Mouse (Mus musculus): ENCODE data around the gene Ccdc188. TPM values are rescaled to one million over a fixed set of nuclear protein-coding genes. Genes with fewer than 3 reads are reported as not detected.

The Ccdc188 gene
- polyA plus RNA-seq, 1 experiment from 2014 or later, result not detected

- 45% methylated on average over 6 of the region's 6 CpGs for WGBS (ENCODE audit: insufficient replicate concordance)
- no peak for ATAC-seq (ENCODE audit: low read depth)
- H3K9me3 ChIP-seq (replicated peaks; ENCODE audit: control insufficient read depth, low read length), result no peaks in the 10 kb centered on the region
Observed at GRCm38 (mm10) chr16:18213689-18214088, 4.0 kb upstream of the Ccdc188 start.

GRCm38 (mm10) chr16:18214858-18215257 lies 2.8 kb upstream of the Ccdc188 start:
- Histone ChIP-seq H3K27me3 (ENCODE audit: control insufficient read depth, insufficient read depth, low read depth, low read length) (no peaks in the 10 kb centered on the region), H3K9me3 (replicated peaks; ENCODE audit: control insufficient read depth, low read length) (no peaks in the 10 kb centered on the region), H3K36me3 (ENCODE audit: control insufficient read depth, insufficient read depth) (no peaks in the 10 kb centered on the region), H3K4me3 (ENCODE audit: low read depth, low read length) (no peak overlapping the region), H3K4me1 (ENCODE audit: control insufficient read depth, low read depth, low read length) (peaks cover 2% of the 10 kb centered on the region; the same call in 1 of the 2 replicates), H3K9ac (ENCODE audit: low read depth, low read length) (no peak overlapping the region), H3K27ac (ENCODE audit: low read length) (no peak overlapping the region), H3K4me2 (ENCODE audit: low read depth, low read length) (no peak overlapping the region)
- WGBS (ENCODE audit: insufficient replicate concordance), result 78% methylated on average over 7 of the region's 7 CpGs
- no peak for ATAC-seq (ENCODE audit: low read depth)

More at GRCm38 (mm10) chr16:18213689-18214088, 4.0 kb upstream of the Ccdc188 start:
- H3K4me2 ChIP-seq (ENCODE audit: low read depth, low read length), result no peak overlapping the region
- no peaks in the 10 kb centered on the region; the same call in 1 of the 2 replicates for H3K4me1 ChIP-seq (ENCODE audit: control insufficient read depth, low read depth, low read length)
- H3K36me3 ChIP-seq (ENCODE audit: control insufficient read depth, insufficient read depth), result no peaks in the 10 kb centered on the region
- no peak overlapping the region for H3K9ac ChIP-seq (ENCODE audit: low read depth, low read length)
- H3K4me3 ChIP-seq (ENCODE audit: low read depth, low read length), result no peak overlapping the region
- H3K27ac ChIP-seq (ENCODE audit: low read length), result no peak overlapping the region
- no peaks in the 10 kb centered on the region for H3K27me3 ChIP-seq (ENCODE audit: control insufficient read depth, insufficient read depth, low read depth, low read length)

- Histone ChIP-seq H3K4me3 (ENCODE audit: low read depth, low read length) (no peak overlapping the region), H3K4me1 (ENCODE audit: control insufficient read depth, low read depth, low read length) (peaks cover 7% of the 10 kb centered on the region; the same call in 1 of the 2 replicates), H3K36me3 (ENCODE audit: control insufficient read depth, insufficient read depth) (no peaks in the 10 kb centered on the region), H3K4me2 (ENCODE audit: low read depth, low read length) (no peak overlapping the region), H3K9ac (ENCODE audit: low read depth, low read length) (no peak overlapping the region), H3K9me3 (replicated peaks; ENCODE audit: control insufficient read depth, low read length) (no peaks in the 10 kb centered on the region), H3K27ac (ENCODE audit: low read length) (no peak overlapping the region), H3K27me3 (ENCODE audit: control insufficient read depth, insufficient read depth, low read depth, low read length) (no peaks in the 10 kb centered on the region)
- 70% methylated on average over 9 of the region's 9 CpGs for WGBS (ENCODE audit: insufficient replicate concordance)
- no peak for ATAC-seq (ENCODE audit: low read depth)
Observed at GRCm38 (mm10) chr16:18218580-18218996, 909 bp downstream of the Ccdc188 start.

GRCm38 (mm10) chr16:18220001-18220400 lies 2.3 kb downstream of the Ccdc188 start:
- peak; percentile 31; the same call in 1 of the 2 replicates for ATAC-seq (ENCODE audit: low read depth)
- Histone ChIP-seq H3K4me2 (ENCODE audit: low read depth, low read length) (no peak overlapping the region), H3K9me3 (replicated peaks; ENCODE audit: control insufficient read depth, low read length) (no peaks in the 10 kb centered on the region), H3K27ac (ENCODE audit: low read length) (no peak overlapping the region), H3K27me3 (ENCODE audit: control insufficient read depth, insufficient read depth, low read depth, low read length) (no peaks in the 10 kb centered on the region), H3K9ac (ENCODE audit: low read depth, low read length) (no peak overlapping the region), H3K36me3 (ENCODE audit: control insufficient read depth, insufficient read depth) (no peaks in the 10 kb centered on the region), H3K4me3 (ENCODE audit: low read depth, low read length) (no peak overlapping the region), H3K4me1 (ENCODE audit: control insufficient read depth, low read depth, low read length) (peaks cover 7% of the 10 kb centered on the region; the same call in 1 of the 2 replicates)
- 22% methylated on average over 8 of the region's 8 CpGs for WGBS (ENCODE audit: insufficient replicate concordance)

- no peak overlapping the region for H3K9ac ChIP-seq (ENCODE audit: low read depth, low read length)
- H3K27me3 ChIP-seq (ENCODE audit: control insufficient read depth, insufficient read depth, low read depth, low read length), result no peaks in the 10 kb centered on the region
- H3K4me2 ChIP-seq (ENCODE audit: low read depth, low read length), result no peak overlapping the region
- WGBS (ENCODE audit: insufficient replicate concordance), result 66% methylated on average over 6 of the region's 6 CpGs
- H3K27ac ChIP-seq (ENCODE audit: low read length), result no peak overlapping the region
- peaks cover 7% of the 10 kb centered on the region; the same call in 1 of the 2 replicates for H3K4me1 ChIP-seq (ENCODE audit: control insufficient read depth, low read depth, low read length)
- no peaks in the 10 kb centered on the region for H3K36me3 ChIP-seq (ENCODE audit: control insufficient read depth, insufficient read depth)
- no peaks in the 10 kb centered on the region for H3K9me3 ChIP-seq (replicated peaks; ENCODE audit: control insufficient read depth, low read length)
- ATAC-seq (ENCODE audit: low read depth), result no peak
- no peak overlapping the region for H3K4me3 ChIP-seq (ENCODE audit: low read depth, low read length)
Observed at GRCm38 (mm10) chr16:18220856-18221542, 3.3 kb downstream of the Ccdc188 start.

GRCm38 (mm10) chr16:18221543-18221898 lies 3.8 kb downstream of the Ccdc188 start:
- Histone ChIP-seq H3K27me3 (ENCODE audit: control insufficient read depth, insufficient read depth, low read depth, low read length) (no peaks in the 10 kb centered on the region), H3K9me3 (replicated peaks; ENCODE audit: control insufficient read depth, low read length) (no peaks in the 10 kb centered on the region), H3K4me3 (ENCODE audit: low read depth, low read length) (no peak overlapping the region), H3K4me1 (ENCODE audit: control insufficient read depth, low read depth, low read length) (peaks cover 7% of the 10 kb centered on the region; the same call in 1 of the 2 replicates), H3K36me3 (ENCODE audit: control insufficient read depth, insufficient read depth) (no peaks in the 10 kb centered on the region), H3K4me2 (ENCODE audit: low read depth, low read length) (no peak overlapping the region), H3K9ac (ENCODE audit: low read depth, low read length) (no peak overlapping the region), H3K27ac (ENCODE audit: low read length) (no peak overlapping the region)
- no peak for ATAC-seq (ENCODE audit: low read depth)
- 51% methylated on average over 11 of the region's 11 CpGs for WGBS (ENCODE audit: insufficient replicate concordance)

GRCm38 (mm10) chr16:18222188-18222587 lies 4.5 kb downstream of the Ccdc188 start:
- no peaks in the 10 kb centered on the region for H3K27me3 ChIP-seq (ENCODE audit: control insufficient read depth, insufficient read depth, low read depth, low read length)
- no peaks in the 10 kb centered on the region for H3K36me3 ChIP-seq (ENCODE audit: control insufficient read depth, insufficient read depth)
- H3K27ac ChIP-seq (ENCODE audit: low read length), result no peak overlapping the region
- no peak overlapping the region for H3K4me2 ChIP-seq (ENCODE audit: low read depth, low read length)
- WGBS (ENCODE audit: insufficient replicate concordance), result 69% methylated on average over 11 of the region's 11 CpGs
- H3K9me3 ChIP-seq (replicated peaks; ENCODE audit: control insufficient read depth, low read length), result no peaks in the 10 kb centered on the region
- no peak overlapping the region for H3K4me3 ChIP-seq (ENCODE audit: low read depth, low read length)
- ATAC-seq (ENCODE audit: low read depth), result no peak
- no peak overlapping the region for H3K9ac ChIP-seq (ENCODE audit: low read depth, low read length)
- peaks cover 7% of the 10 kb centered on the region; the same call in 1 of the 2 replicates for H3K4me1 ChIP-seq (ENCODE audit: control insufficient read depth, low read depth, low read length)

GRCm38 (mm10) chr16:18227187-18227586 lies 9.5 kb downstream of the Ccdc188 start:
- ATAC-seq (ENCODE audit: low read depth), result no peak
- peaks cover 6% of the 10 kb centered on the region for H3K4me1 ChIP-seq (ENCODE audit: control insufficient read depth, low read depth, low read length)
- 77% methylated on average over 13 of the region's 13 CpGs for WGBS (ENCODE audit: insufficient replicate concordance)
- H3K36me3 ChIP-seq (ENCODE audit: control insufficient read depth, insufficient read depth), result no peaks in the 10 kb centered on the region
- no peak overlapping the region for H3K4me3 ChIP-seq (ENCODE audit: low read depth, low read length)
- H3K9ac ChIP-seq (ENCODE audit: low read depth, low read length), result no peak overlapping the region
- no peak overlapping the region for H3K27ac ChIP-seq (ENCODE audit: low read length)
- no peaks in the 10 kb centered on the region for H3K9me3 ChIP-seq (replicated peaks; ENCODE audit: control insufficient read depth, low read length)
- no peaks in the 10 kb centered on the region for H3K27me3 ChIP-seq (ENCODE audit: control insufficient read depth, insufficient read depth, low read depth, low read length)
- no peak overlapping the region for H3K4me2 ChIP-seq (ENCODE audit: low read depth, low read length)

- Histone ChIP-seq H3K9ac (ENCODE audit: low read depth, low read length) (no peak overlapping the region), H3K27ac (ENCODE audit: low read length) (no peak overlapping the region), H3K36me3 (ENCODE audit: control insufficient read depth, insufficient read depth) (no peaks in the 10 kb centered on the region), H3K4me1 (ENCODE audit: control insufficient read depth, low read depth, low read length) (peaks cover 6% of the 10 kb centered on the region), H3K27me3 (ENCODE audit: control insufficient read depth, insufficient read depth, low read depth, low read length) (no peaks in the 10 kb centered on the region), H3K4me3 (ENCODE audit: low read depth, low read length) (no peak overlapping the region), H3K4me2 (ENCODE audit: low read depth, low read length) (no peak overlapping the region), H3K9me3 (replicated peaks; ENCODE audit: control insufficient read depth, low read length) (no peaks in the 10 kb centered on the region)
- WGBS (ENCODE audit: insufficient replicate concordance), result 77% methylated on average over 20 of the region's 20 CpGs
- peak; percentile 20; the same call in 1 of the 2 replicates for ATAC-seq (ENCODE audit: low read depth)
Observed at GRCm38 (mm10) chr16:18227897-18228422, 10.3 kb downstream of the Ccdc188 start.

All from liver, embryonic 16.5 days (tissue).